ENCODE assay signal across 7 mouse cellular contexts in the genomic region with DNA sequence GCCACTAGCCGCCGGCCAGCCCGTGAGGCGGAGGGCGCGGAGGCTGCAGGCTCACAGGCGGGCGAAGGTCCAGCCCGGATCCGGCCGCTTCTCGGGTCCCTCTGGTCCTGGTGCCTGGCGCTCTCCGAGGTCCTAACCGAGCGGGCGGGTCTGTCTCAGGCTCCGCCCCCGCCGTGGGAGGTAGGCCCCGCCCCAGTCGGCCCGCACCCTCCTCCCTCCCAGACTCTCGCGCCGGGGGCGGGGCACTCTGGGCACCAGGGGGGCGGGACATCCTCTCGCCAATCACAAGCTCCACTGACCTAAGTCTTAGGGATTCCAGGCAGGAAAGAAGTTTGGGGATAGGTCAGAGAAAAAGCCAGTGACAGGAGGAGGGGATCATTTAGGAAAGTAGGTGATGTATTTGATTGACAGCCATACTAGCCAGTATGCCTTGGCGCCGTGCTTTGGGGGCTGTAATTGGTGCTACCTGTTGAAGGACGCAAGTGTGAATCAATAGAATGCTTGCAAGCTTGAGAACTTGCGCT. TPM values are rescaled to one million over a fixed set of nuclear protein-coding genes. Genes with fewer than 3 reads are reported as not detected.
DNase-seq lines count a peak whose midpoint lies in the region; ATAC-seq lines count a peak whose summit lies in the region.

Stxbp5l (minus strand) TSS at position 142 of the 524 bp plus-strand sequence.

- H3K27ac ChIP-seq in embryonic facial prominence, embryonic 13.5 days, result no peak within 1 kb of the TSS
- H3K27ac ChIP-seq in limb, embryonic 11.5 days (replicated peaks; ENCODE audit: low read depth, low read length), result no peak within 1 kb of the TSS
- peak within 1 kb of the TSS; percentile 62 for H3K27ac ChIP-seq in midbrain, embryonic 13.5 days

- peaks cover 27% of the 10 kb centered on the region for H3K27me3 ChIP-seq in embryonic facial prominence, embryonic 13.5 days
- H3K27me3 ChIP-seq in limb, embryonic 11.5 days (ENCODE audit: control insufficient read depth, insufficient read depth, low read length), result peaks cover 19% of the 10 kb centered on the region
- H3K27me3 ChIP-seq in midbrain, embryonic 13.5 days, result 0 out of 2 replicates have a peak, but pooled peaks cover 6% of the 10 kb centered on the region

- ATAC-seq in embryonic facial prominence, embryonic 13.5 days (ENCODE audit: insufficient number of reproducible peaks, insufficient read depth, low FRiP score, low TSS enrichment, low read depth), result peak; percentile 93
- peak; percentile 95 for ATAC-seq in limb, embryonic 11.5 days (ENCODE audit: insufficient number of reproducible peaks, low FRiP score, low TSS enrichment, low read depth)
- ATAC-seq in midbrain, embryonic 13.5 days, result peak; percentile 97

- peaks cover 15% of the 10 kb centered on the region for H3K4me1 ChIP-seq in embryonic facial prominence, embryonic 13.5 days
- H3K4me1 ChIP-seq in limb, embryonic 11.5 days (ENCODE audit: control insufficient read depth, insufficient read depth, low read length), result peaks cover 6% of the 10 kb centered on the region; the same call in 1 of the 2 replicates
- peaks cover 5% of the 10 kb centered on the region for H3K4me1 ChIP-seq in midbrain, embryonic 13.5 days (replicated peaks)

- no peaks in the 10 kb centered on the region for H3K36me3 ChIP-seq in embryonic facial prominence, embryonic 13.5 days
- H3K36me3 ChIP-seq in limb, embryonic 11.5 days (ENCODE audit: control insufficient read depth, insufficient read depth, low read length), result no peaks in the 10 kb centered on the region
- no peaks in the 10 kb centered on the region for H3K36me3 ChIP-seq in midbrain, embryonic 13.5 days

- under 1% methylated on average over 33 of the region's 33 CpGs for WGBS in embryonic facial prominence, embryonic 13.5 days
- 0% methylated on average over 26 of the region's 33 CpGs for WGBS in limb, embryonic 11.5 days
- under 1% methylated on average over 30 of the region's 33 CpGs for WGBS in midbrain, embryonic 13.5 days

- H3K9ac ChIP-seq in embryonic facial prominence, embryonic 13.5 days, result peak within 1 kb of the TSS; percentile 41; the same call in 1 of the 2 replicates
- no peak within 1 kb of the TSS for H3K9ac ChIP-seq in limb, embryonic 11.5 days (ENCODE audit: low read length)
- peak within 1 kb of the TSS; percentile 84 for H3K9ac ChIP-seq in midbrain, embryonic 13.5 days (replicated peaks)

- H3K4me3 ChIP-seq in embryonic facial prominence, embryonic 13.5 days, result peak within 1 kb of the TSS; percentile 51
- peak within 1 kb of the TSS; percentile 41 for H3K4me3 ChIP-seq in limb, embryonic 11.5 days (ENCODE audit: low read depth, low read length)
- H3K4me3 ChIP-seq in midbrain, embryonic 13.5 days (replicated peaks), result peak within 1 kb of the TSS; percentile 72

- H3K4me2 ChIP-seq in embryonic facial prominence, embryonic 13.5 days, result peak within 1 kb of the TSS; percentile 97
- peak within 1 kb of the TSS; percentile 96 for H3K4me2 ChIP-seq in limb, embryonic 11.5 days (ENCODE audit: low read depth, severe bottlenecking)
- H3K4me2 ChIP-seq in midbrain, embryonic 13.5 days (replicated peaks), result peak within 1 kb of the TSS; percentile 89

- no peaks in the 10 kb centered on the region for H3K9me3 ChIP-seq in embryonic facial prominence, embryonic 13.5 days
- no peaks in the 10 kb centered on the region for H3K9me3 ChIP-seq in limb, embryonic 11.5 days (ENCODE audit: control insufficient read depth, low read length)
- H3K9me3 ChIP-seq in midbrain, embryonic 13.5 days, result no peaks in the 10 kb centered on the region

- DNase-seq in brain, adult 2 months (ENCODE audit: low read depth, low spot score), result peak; percentile 99
- DNase-seq in heart, adult 8-10 months (ENCODE audit: low spot score), result peak; percentile 41
- DNase-seq in kidney, adult 8-10 months, result peak; percentile 95 to 96
- DNase-seq in limb, embryonic 11.5 days (ENCODE audit: low spot score), result peak; percentile 92
- DNase-seq in spleen, postnatal 14 days (ENCODE audit: low spot score in 2 of 2), result peak; percentile 12 to 17

RNA-seq across cellular contexts. Expression of gene Stxbp5l, which starts in this region (rescaled TPM):
- 0.12 and 0.39 TPM in 2 replicates for polyA plus RNA-seq in embryonic facial prominence, embryonic 13.5 days (2015; fragmentation: Nextera tagmentation; extraction: Ambion mirVana)
- total RNA-seq in heart, adult 8-10 months (2022), result under 1 TPM in 2 of 4 experiments, not detected in 2; 0.06 to 0.13 TPM
- polyA plus RNA-seq in limb, embryonic 11.5 days (2014; fragmentation: Nextera tagmentation; extraction: Ambion mirVana), result 0.08 TPM in 1 of 2 replicates, not detected in the other
- polyA plus RNA-seq in midbrain, embryonic 13.5 days (2015; fragmentation: Nextera tagmentation; extraction: Ambion mirVana), result 10.4 and 11.3 TPM in 2 replicates

Comparison
In these comparisons a context has a peak if more than half of its experiments do, and no peak if none do; other contexts are left out.
1. Peak in ATAC-seq, H3K4me3 ChIP-seq, H3K9ac ChIP-seq and H3K4me2 ChIP-seq in embryonic facial prominence, embryonic 13.5 days; RNA of the gene not detected or under 1 TPM.
2. Peak in DNase-seq in heart, adult 8-10 months; RNA of the gene not detected or under 1 TPM.
3. Peak in DNase-seq, ATAC-seq, H3K4me3 ChIP-seq and H3K4me2 ChIP-seq in limb, embryonic 11.5 days; RNA of the gene not detected or under 1 TPM.
4. DNase-seq: peak in every context shown above with its lines; median percentile 99 in brain, adult 2 months; 96 in kidney, adult 8-10 months; 92 in limb, embryonic 11.5 days; 41 in heart, adult 8-10 months; 14 in spleen, postnatal 14 days.